Mouse (Mus musculus) lung, postnatal 0 days (tissue): Measurements from ENCODE around the gene Slc22a17. TPM values are rescaled to one million over a fixed set of nuclear protein-coding genes. Genes with fewer than 3 reads are reported as not detected.
"Not testable (repeated sequence)": the region's sequence is repeated elsewhere in the genome, so short reads cannot be mapped to it uniquely, and the experiment has no call there.

Experiments
- ATAC-seq: fragments of 200-750 bp; cut with Nextera tagmentation; 2 replicates; pipeline ENCODE4 v1.8.0; 2017; ENCODE audit warnings: moderate library complexity
- DNase-seq: peaks from one replicate; pipeline ENCODE4 v3.0.0-alpha.2; 2016; ENCODE audit warnings: low spot score
- H3K27ac ChIP-seq: fragments of 300-500 bp; sonication (generic); 2 replicates; pipeline ENCODE4 v1.5.1; 2014; ENCODE audit warnings: antibody characterized with exemption, mild to moderate bottlenecking, low read length, mixed read lengths
- H3K27me3 ChIP-seq: fragments of 300-500 bp; sonication (generic); replicated peaks from 2 replicates; pipeline ENCODE4 v1.6.1; 2014; ENCODE audit warnings: low read length, mixed read lengths; ENCODE audit not compliant: insufficient read depth
- H3K36me3 ChIP-seq: fragments of 300-500 bp; sonication (generic); 2 replicates; pipeline ENCODE4 v1.6.1; 2014; ENCODE audit warnings: low read length, mixed read lengths; ENCODE audit not compliant: insufficient read depth
- H3K4me1 ChIP-seq: fragments of 300-500 bp; sonication (generic); 2 replicates; pipeline ENCODE4 v1.6.1; 2014; ENCODE audit warnings: antibody characterized with exemption, low read depth, low read length, mixed read lengths; ENCODE audit not compliant: insufficient read depth
- H3K4me2 ChIP-seq: fragments of 300-500 bp; sonication (generic); replicated peaks from 2 replicates; pipeline ENCODE4 v1.6.1; 2014; ENCODE audit warnings: low read depth, mild to moderate bottlenecking, low read length, moderate library complexity, mixed read lengths
- H3K4me3 ChIP-seq: fragments of 300-500 bp; sonication (generic); 2 replicates; pipeline ENCODE4 v1.5.1; 2014; ENCODE audit warnings: low read depth, low read length
- H3K9ac ChIP-seq: fragments of 300-500 bp; sonication (generic); replicated peaks from 2 replicates; pipeline ENCODE4 v1.6.1; 2014; ENCODE audit warnings: low read depth, mild to moderate bottlenecking
- H3K9me3 ChIP-seq: fragments of 300-500 bp; sonication (generic); 2 replicates; pipeline ENCODE4 v1.6.1; 2016; ENCODE audit warnings: low read length, mixed read lengths
- CTCF ChIP-seq: IDR thresholded peaks from 2 replicates; pipeline ENCODE4 v1.5.1; 2016; ENCODE audit warnings: antibody characterized with exemption, mild to moderate bottlenecking
- EP300 ChIP-seq: IDR thresholded peaks from 2 replicates; pipeline ENCODE4 v1.6.1; 2016; ENCODE audit warnings: antibody characterized with exemption, mild to moderate bottlenecking, control low read depth
- WGBS: fragments of 180-500 bp; shearing (Covaris S2); extraction: QIAGEN DNeasy Blood & Tissue Kit; methylation state at CpG from one replicate; pipeline ENCODE4 v1.1.7; 2014; 5-methylcytosine and 5-hydroxymethylcytosine counted together
- polyA plus RNA-seq: library from polyadenylated mRNA; unstranded; fragments of >200 nt; fragmentation: Nextera tagmentation; extraction: Ambion mirVana; gene quantifications from 2 replicates; pipeline ENCODE4 v1.2.1, GENCODE M21; 2015

The Slc22a17 gene
- polyA plus RNA-seq, 1 experiment from 2014 or later: 13.6 TPM

DNA sequence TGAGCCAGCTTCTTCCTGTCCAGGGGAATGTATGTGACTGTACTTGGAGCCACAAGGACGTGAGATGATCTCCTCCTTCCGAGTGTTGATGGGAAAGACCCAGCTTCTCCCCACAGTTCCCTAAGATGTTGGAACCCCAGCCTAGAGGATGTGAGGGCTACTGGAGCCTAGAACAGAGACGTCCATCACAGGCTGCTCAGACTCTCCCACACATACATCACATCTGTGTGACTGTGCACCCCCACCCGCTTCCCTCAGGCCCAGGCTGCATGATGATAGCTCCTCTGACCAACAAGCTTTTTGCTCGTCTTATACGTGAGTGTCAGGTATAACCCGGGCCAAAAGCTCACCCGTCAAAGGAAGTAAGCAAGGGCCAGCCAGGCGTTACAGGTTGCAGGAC is 35.8 kb upstream of the Slc22a17 start:
- H3K4me2 ChIP-seq: no peak overlapping the region
- no peaks in the 10 kb centered on the region for H3K36me3 ChIP-seq

GRCm38 (mm10) chr14:54947008-54947407 is 34.1 kb upstream of the Slc22a17 start:
- H3K27me3 ChIP-seq, H3K36me3 ChIP-seq, H3K4me3 ChIP-seq, H3K9me3 ChIP-seq, H3K4me2 ChIP-seq, H3K9ac ChIP-seq, DNase-seq, H3K27ac ChIP-seq, H3K4me1 ChIP-seq, ATAC-seq: not testable (repeated sequence)
- WGBS: 83% methylated on average over 6 of the region's 11 CpGs

More for the DNA sequence above, 35.8 kb upstream of the Slc22a17 start:
- Histone ChIP-seq H3K27me3 (no peaks in the 10 kb centered on the region), H3K27ac (no peak overlapping the region), H3K9me3 (no peaks in the 10 kb centered on the region), H3K4me3 (no peak overlapping the region), H3K4me1 (no peaks in the 10 kb centered on the region), H3K9ac (no peak overlapping the region)
- TF ChIP-seq EP300: no peak
- TF ChIP-seq CTCF: no peak
- 77% methylated on average over 9 of the region's 9 CpGs for WGBS
- DNase-seq (no peak), ATAC-seq (no peak)

DNA sequence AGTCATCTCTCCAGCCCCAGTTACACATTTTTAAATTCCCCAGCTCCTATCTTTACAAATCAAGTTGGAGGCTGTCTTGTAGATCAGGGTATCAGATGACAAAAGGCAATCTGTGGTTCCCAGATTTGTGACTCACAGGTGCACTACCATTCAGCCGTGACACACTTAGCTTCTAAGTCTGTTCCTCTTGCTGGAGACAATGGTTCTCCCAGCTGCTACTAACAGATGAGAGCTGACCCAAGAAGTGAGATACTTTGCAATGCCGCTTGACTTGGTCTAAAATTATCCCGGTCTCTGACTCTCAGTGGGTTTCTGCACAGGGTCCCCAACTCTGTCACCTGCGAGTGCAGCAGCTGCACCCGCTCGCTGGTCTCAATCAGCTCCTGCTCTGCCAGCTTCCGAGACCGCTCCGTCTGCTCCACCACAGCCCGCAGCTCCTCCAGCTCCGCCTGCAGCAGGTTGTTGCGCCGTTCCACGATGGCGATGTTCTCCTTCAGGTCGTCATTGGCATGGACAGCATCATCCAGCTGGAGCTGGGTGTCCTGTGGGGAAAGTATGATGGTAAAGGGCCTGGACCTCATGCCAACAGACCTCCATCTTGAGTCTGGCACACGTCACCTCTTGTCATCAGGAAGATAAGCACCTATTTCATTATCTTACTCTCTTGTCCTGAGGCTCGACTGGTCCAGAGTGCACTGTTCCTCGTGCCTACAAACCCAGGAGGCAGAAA is 33.2 kb upstream of the Slc22a17 start:
- Histone ChIP-seq H3K9me3 (no peaks in the 10 kb centered on the region), H3K4me1 (no peaks in the 10 kb centered on the region), H3K4me3 (no peak overlapping the region), H3K9ac (no peak overlapping the region), H3K27me3 (no peaks in the 10 kb centered on the region), H3K36me3 (no peaks in the 10 kb centered on the region), H3K4me2 (no peak overlapping the region), H3K27ac (no peak overlapping the region)
- ATAC-seq (no peak), DNase-seq (no peak)
- TF ChIP-seq CTCF: no peak
- TF ChIP-seq EP300: no peak
- WGBS: 73% methylated on average over 19 of the region's 19 CpGs

DNA sequence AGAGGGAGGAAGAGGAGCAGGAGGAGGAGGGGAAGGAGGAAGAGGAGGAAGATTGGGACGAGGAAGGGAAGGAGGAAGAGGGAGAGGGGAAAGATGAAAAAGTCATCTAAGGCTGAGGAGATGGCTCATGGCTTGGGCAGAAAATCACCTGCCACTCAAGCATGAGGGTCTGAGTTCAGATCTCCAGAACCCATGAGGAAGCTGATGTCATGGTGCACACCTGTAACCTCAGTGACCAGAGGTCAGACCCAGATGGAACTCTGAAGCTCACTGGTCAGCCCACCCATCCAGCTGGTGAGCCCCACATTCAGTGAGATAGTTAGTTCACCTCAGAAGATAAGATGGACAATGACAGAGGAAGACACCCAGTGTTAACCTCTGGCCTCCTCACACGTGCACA is 32.0 kb upstream of the Slc22a17 start:
- no peak overlapping the region for H3K4me3 ChIP-seq
- no peak for ATAC-seq
- no peak overlapping the region for H3K9ac ChIP-seq
- H3K4me1 ChIP-seq: no peaks in the 10 kb centered on the region
- H3K4me2 ChIP-seq: no peak overlapping the region
- DNase-seq: no peak
- no peak overlapping the region for H3K27ac ChIP-seq
- TF ChIP-seq CTCF (no peak), EP300 (no peak)
- H3K36me3 ChIP-seq: no peaks in the 10 kb centered on the region
- no peaks in the 10 kb centered on the region for H3K27me3 ChIP-seq
- H3K9me3 ChIP-seq: no peaks in the 10 kb centered on the region
- WGBS: 56% methylated on average over 2 of the region's 2 CpGs

- ATAC-seq (no peak), DNase-seq (no peak)
- Histone ChIP-seq H3K4me1 (no peaks in the 10 kb centered on the region), H3K27me3 (no peaks in the 10 kb centered on the region), H3K4me3 (no peak overlapping the region), H3K36me3 (no peaks in the 10 kb centered on the region), H3K27ac (no peak overlapping the region), H3K9ac (no peak overlapping the region), H3K4me2 (no peak overlapping the region), H3K9me3 (no peaks in the 10 kb centered on the region)
- WGBS: 92% methylated on average over 7 of the region's 7 CpGs
- TF ChIP-seq CTCF (no peak), EP300 (no peak)
Measured at GRCm38 (mm10) chr14:54943971-54944370, 31.0 kb upstream of the Slc22a17 start.

GRCm38 (mm10) chr14:54942479-54942878 is 29.5 kb upstream of the Slc22a17 start:
- ATAC-seq: no peak
- H3K27ac ChIP-seq: no peak overlapping the region

More at GRCm38 (mm10) chr14:54942479-54942878, 29.5 kb upstream of the Slc22a17 start:
- no peaks in the 10 kb centered on the region for H3K36me3 ChIP-seq
- TF ChIP-seq EP300: no peak
- TF ChIP-seq CTCF: no peak
- H3K9ac ChIP-seq: no peak overlapping the region
- 83% methylated on average over 8 of the region's 8 CpGs for WGBS
- H3K27me3 ChIP-seq: no peaks in the 10 kb centered on the region
- no peaks in the 10 kb centered on the region for H3K9me3 ChIP-seq
- no peaks in the 10 kb centered on the region for H3K4me1 ChIP-seq
- DNase-seq: no peak
- no peak overlapping the region for H3K4me3 ChIP-seq
- H3K4me2 ChIP-seq: no peak overlapping the region
